Mouse (Mus musculus): ENCODE measurements at regions not wholly inside any gene's neighbourhood (a gene's known extent, or its start where the extent isn't known, plus 50 kb on each side); places are given as distances from the start of the nearest gene placed in this dataset.
"Not testable (repeated sequence)": the region's sequence is repeated elsewhere in the genome, so short reads cannot be mapped to it uniquely, and the experiment has no call there.

- not testable (repeated sequence) for TF ChIP-seq EP300 (IDR thresholded peaks at IDR 0.05; ENCODE audit: insufficient read depth, low read depth, low read length); CTCF (IDR thresholded peaks at IDR 0.05; ENCODE audit: low read depth, low read length); POLR2A (IDR thresholded peaks at IDR 0.05; ENCODE audit: insufficient read depth, low read length)
Observed at GRCm38 (mm10) chr7:73656424-73656795, 83.7 kb upstream of the Fam174b start.

Data from ES-Bruce4 (cell line).